In genomic region chr16:3934091-3934490, GRCm38 (mm10) we compare ENCODE assay signal across 21 mouse cellular contexts. TPM values are rescaled to one million over a fixed set of nuclear protein-coding genes. Genes with fewer than 3 reads are reported as not detected.
A peak's percentile ranks its signal among the peaks of the same experiment; 100 is the strongest.
DNase-seq lines count a peak whose midpoint lies in the region; ATAC-seq and TF ChIP-seq lines count a peak whose summit lies in the region.
"Had no signal": no experiment of that assay in that cellular context is flagged by ENCODE, and none has a peak within 500 bp of the region (broad histone marks: within the 10 kb centered on the region; RNA-seq: fewer than 3 reads in every experiment).

No protein-coding gene starts in this region.

- H3K4me2 ChIP-seq in kidney, embryonic 14.5 days (replicated peaks; ENCODE audit: low read depth, low read length), result no peak overlapping the region
- no peak overlapping the region for H3K4me2 ChIP-seq in midbrain, embryonic 14.5 days (ENCODE audit: low read length)
- H3K4me2 ChIP-seq: embryonic facial prominence, embryonic 13.5 days; heart, embryonic 13.5 days; limb, embryonic 12.5 days had no signal

- DNase-seq in kidney, adult 9 months, result peak; percentile 86
- no peak for DNase-seq in Patski (ENCODE audit: low read depth, low spot score)
- peak; percentile 26 for DNase-seq in kidney, postnatal 14 days
- DNase-seq in midbrain, embryonic 14.5 days, result no peak
- no peak for DNase-seq in gastrocnemius, postnatal 36 days
- DNase-seq: cerebellum, adult 11 months; cerebellum, postnatal 36 days; gastrocnemius, postnatal 25 days; right cerebral cortex, postnatal 25 days had no signal

- POLR2A ChIA-PET in Patski (lab: Charles Lee), result no interaction called here

- no peak for ATAC-seq in kidney, embryonic 14.5 days (ENCODE audit: low FRiP score, low TSS enrichment)
- ATAC-seq in Patski, result peak; percentile 26
- peak; percentile 41 for ATAC-seq in megakaryocyte, adult 5-6 weeks (ENCODE audit: poor library complexity, severe bottlenecking)
- ATAC-seq in midbrain, embryonic 14.5 days (ENCODE audit: low FRiP score, low TSS enrichment), result no peak
- ATAC-seq: inflammation-experienced regulatory T-cells, adult 6 months; midbrain, embryonic 16.5 days had no signal

- in situ Hi-C loops in Patski (cut with MboI; ENCODE audit: low pct_unique_long_range_greater_than_20kb), result no loop called here

- H3K27me3 ChIP-seq in kidney, embryonic 14.5 days (ENCODE audit: control insufficient read depth, insufficient read depth, low read length), result no peaks in the 10 kb centered on the region
- no peaks in the 10 kb centered on the region for H3K27me3 ChIP-seq in Patski
- H3K27me3 ChIP-seq in midbrain, embryonic 14.5 days (ENCODE audit: control insufficient read depth, insufficient read depth, low read length), result no peaks in the 10 kb centered on the region
- H3K27me3 ChIP-seq: embryonic facial prominence, embryonic 13.5 days; heart, embryonic 13.5 days; limb, embryonic 12.5 days had no signal

- peaks cover 48% of the 10 kb centered on the region for H3K36me3 ChIP-seq in kidney, embryonic 14.5 days (ENCODE audit: control insufficient read depth, insufficient read depth, low read length)
- peaks cover 83% of the 10 kb centered on the region for H3K36me3 ChIP-seq in midbrain, embryonic 14.5 days (ENCODE audit: control insufficient read depth, insufficient read depth, low read length)

- 89% methylated on average over 1 of the region's 1 CpGs for WGBS in kidney, embryonic 14.5 days
- 95% methylated on average over 1 of the region's 1 CpGs for WGBS in midbrain, embryonic 14.5 days

- CTCF ChIA-PET in Patski (lab: Charles Lee), result interaction anchor here (0.7 kb wide), 1 partner anchor 25 kb away, joined by 3 read pairs; the partner anchor contains the start of genes 1700037C18Rik and Cluap1

- no peaks in the 10 kb centered on the region for H3K4me1 ChIP-seq in kidney, embryonic 14.5 days (ENCODE audit: control insufficient read depth, insufficient read depth, low read length)
- no peaks in the 10 kb centered on the region for H3K4me1 ChIP-seq in midbrain, embryonic 14.5 days (ENCODE audit: control insufficient read depth, insufficient read depth, low read length)
- H3K4me1 ChIP-seq: embryonic facial prominence, embryonic 13.5 days; heart, embryonic 13.5 days; hindbrain, embryonic 10.5 days; limb, embryonic 12.5 days had no signal

- intact Hi-C loops in gastrocnemius, postnatal 36 days (cut with DNase I), result no loop called here

- H3K27ac ChIP-seq in kidney, embryonic 14.5 days (ENCODE audit: low read depth, low read length), result no peak overlapping the region
- no peak overlapping the region for H3K27ac ChIP-seq in midbrain, embryonic 14.5 days (replicated peaks; ENCODE audit: low read depth, low read length)
- H3K27ac ChIP-seq: embryonic facial prominence, embryonic 13.5 days; heart, embryonic 13.5 days; hindbrain, embryonic 10.5 days; layer of hippocampus, adult 2 months; left cerebral cortex, adult 2 months; limb, embryonic 12.5 days; macrophage had no signal

- no peak overlapping the region for H3K4me3 ChIP-seq in kidney, embryonic 14.5 days (ENCODE audit: low read length)
- H3K4me3 ChIP-seq in midbrain, embryonic 14.5 days (replicated peaks; ENCODE audit: low read depth, low read length), result no peak overlapping the region
- H3K4me3 ChIP-seq: embryonic facial prominence, embryonic 13.5 days; heart, embryonic 13.5 days; hindbrain, embryonic 10.5 days; layer of hippocampus, adult 2 months; left cerebral cortex, adult 2 months; limb, embryonic 12.5 days had no signal

- H3K9ac ChIP-seq in kidney, embryonic 14.5 days (ENCODE audit: low read depth, low read length), result no peak overlapping the region
- no peak overlapping the region for H3K9ac ChIP-seq in midbrain, embryonic 14.5 days (replicated peaks; ENCODE audit: low read length)
- H3K9ac ChIP-seq: embryonic facial prominence, embryonic 13.5 days; heart, embryonic 13.5 days; limb, embryonic 12.5 days had no signal

- no peak for TF ChIP-seq CTCF in Patski (IDR thresholded peaks at IDR 0.05)

- no peaks in the 10 kb centered on the region for H3K9me3 ChIP-seq in kidney, embryonic 14.5 days (ENCODE audit: control insufficient read depth, low read length)
- H3K9me3 ChIP-seq in midbrain, embryonic 14.5 days (ENCODE audit: control insufficient read depth, low read length), result no peaks in the 10 kb centered on the region
- H3K9me3 ChIP-seq: embryonic facial prominence, embryonic 13.5 days; heart, embryonic 13.5 days; hindbrain, embryonic 10.5 days; limb, embryonic 12.5 days had no signal

RNA-seq across cellular contexts. Expression of gene Cluap1, which starts 25.5 kb away (rescaled TPM):
- polyA plus RNA-seq in kidney, embryonic 14.5 days (2014; fragmentation: Nextera tagmentation; extraction: Ambion mirVana), result 25.0 and 26.2 TPM in 2 replicates
- polyA plus RNA-seq in Patski (2021), result 37.7 TPM
- total RNA-seq in megakaryocyte, adult 5-6 weeks (2015), result 12.4 and 17.8 TPM in 2 replicates
- total RNA-seq in megakaryocyte, adult 5-6 weeks (2017), result 15.9 and 18.2 TPM in 2 replicates
- polyA plus RNA-seq in midbrain, embryonic 14.5 days (2014; fragmentation: Nextera tagmentation; extraction: Ambion mirVana), result 33.9 and 36.8 TPM in 2 replicates
- total RNA-seq in gastrocnemius, postnatal 36 days (2021), result 1 to 10 TPM; 7.6 to 9.1 TPM

RNA-seq across cellular contexts. Expression of gene 1700037C18Rik, which starts 25.6 kb away (rescaled TPM):
- polyA plus RNA-seq in kidney, embryonic 14.5 days (2014; fragmentation: Nextera tagmentation; extraction: Ambion mirVana), result 7.0 and 10.2 TPM in 2 replicates
- 13.1 TPM for polyA plus RNA-seq in Patski (2021)
- total RNA-seq in megakaryocyte, adult 5-6 weeks (2015), result 1.2 and 5.9 TPM in 2 replicates
- 0.85 and 3.2 TPM in 2 replicates for total RNA-seq in megakaryocyte, adult 5-6 weeks (2017)
- polyA plus RNA-seq in midbrain, embryonic 14.5 days (2014; fragmentation: Nextera tagmentation; extraction: Ambion mirVana), result 9.1 and 11.2 TPM in 2 replicates
- 1 to 10 TPM; 2.1 to 2.6 TPM for total RNA-seq in gastrocnemius, postnatal 36 days (2021)

RNA-seq across cellular contexts. Expression of gene Nlrc3, which starts 42.3 kb away (rescaled TPM):
- polyA plus RNA-seq in kidney, embryonic 14.5 days (2014; fragmentation: Nextera tagmentation; extraction: Ambion mirVana), result 1.7 and 2.1 TPM in 2 replicates
- 0.95 TPM for polyA plus RNA-seq in Patski (2021)
- total RNA-seq in megakaryocyte, adult 5-6 weeks (2015), result 0.98 and 1.0 TPM in 2 replicates
- 0.51 and 1.1 TPM in 2 replicates for total RNA-seq in megakaryocyte, adult 5-6 weeks (2017)
- 0.66 and 1.2 TPM in 2 replicates for polyA plus RNA-seq in midbrain, embryonic 14.5 days (2014; fragmentation: Nextera tagmentation; extraction: Ambion mirVana)
- 1 to 10 TPM; 1.3 to 3.5 TPM for total RNA-seq in gastrocnemius, postnatal 36 days (2021)

RNA-seq across cellular contexts. Expression of gene Gm20695, which starts 49.6 kb away (rescaled TPM):
- 0.70 and 2.9 TPM in 2 replicates for polyA plus RNA-seq in kidney, embryonic 14.5 days (2014; fragmentation: Nextera tagmentation; extraction: Ambion mirVana)
- polyA plus RNA-seq in Patski (2021), result 0.59 TPM
- not detected in 2 replicates for total RNA-seq in megakaryocyte, adult 5-6 weeks (2015)
- total RNA-seq in megakaryocyte, adult 5-6 weeks (2017), result 0.98 and 1.3 TPM in 2 replicates
- 2.2 and 3.7 TPM in 2 replicates for polyA plus RNA-seq in midbrain, embryonic 14.5 days (2014; fragmentation: Nextera tagmentation; extraction: Ambion mirVana)
- not detected for total RNA-seq in gastrocnemius, postnatal 36 days (2021)
- total RNA-seq: gastrocnemius, postnatal 25 days had no signal
- polyA plus RNA-seq: macrophage; neural tube, embryonic 11.5 days had no signal

RNA-seq across cellular contexts. Expression of gene Zfp597, which starts 49.7 kb away (rescaled TPM):
- 3.7 and 7.1 TPM in 2 replicates for polyA plus RNA-seq in kidney, embryonic 14.5 days (2014; fragmentation: Nextera tagmentation; extraction: Ambion mirVana)
- 6.6 TPM for polyA plus RNA-seq in Patski (2021)
- total RNA-seq in megakaryocyte, adult 5-6 weeks (2015), result 9.9 and 11.0 TPM in 2 replicates
- 20.8 and 22.5 TPM in 2 replicates for total RNA-seq in megakaryocyte, adult 5-6 weeks (2017)
- 16.2 and 18.5 TPM in 2 replicates for polyA plus RNA-seq in midbrain, embryonic 14.5 days (2014; fragmentation: Nextera tagmentation; extraction: Ambion mirVana)
- total RNA-seq in gastrocnemius, postnatal 36 days (2021), result 1 to 10 TPM; 5.6 to 7.0 TPM

Comparison
In these comparisons a context has a peak if more than half of its experiments do, and no peak if none do; other contexts are left out.
1. DNase-seq: peak in kidney, adult 9 months (single experiment) and kidney, postnatal 14 days (single experiment); none in Patski (single experiment), midbrain, embryonic 14.5 days (single experiment) and gastrocnemius, postnatal 36 days (0 of 2).
2. ATAC-seq: peak in Patski (single experiment) and megakaryocyte, adult 5-6 weeks (single experiment); none in kidney, embryonic 14.5 days (single experiment) and midbrain, embryonic 14.5 days (single experiment).